Mouse (Mus musculus) retina, postnatal 7 days (tissue): Measurements from ENCODE around the gene Npsr1.

Experiments
- DNase-seq: peaks from one replicate; pipeline ENCODE4 v3.0.0-alpha.2; 2012; ENCODE audit warnings: low read depth, low spot score

Gene Npsr1

GRCm38 (mm10) chr9:24236461-24236860 is 138.7 kb downstream of the Npsr1 start:
- DNase-seq, result no peak

- DNase-seq, result no peak
These were observed 149.8 kb downstream of the Npsr1 start for GRCm38 (mm10) chr9:24247557-24247956.

DNA sequence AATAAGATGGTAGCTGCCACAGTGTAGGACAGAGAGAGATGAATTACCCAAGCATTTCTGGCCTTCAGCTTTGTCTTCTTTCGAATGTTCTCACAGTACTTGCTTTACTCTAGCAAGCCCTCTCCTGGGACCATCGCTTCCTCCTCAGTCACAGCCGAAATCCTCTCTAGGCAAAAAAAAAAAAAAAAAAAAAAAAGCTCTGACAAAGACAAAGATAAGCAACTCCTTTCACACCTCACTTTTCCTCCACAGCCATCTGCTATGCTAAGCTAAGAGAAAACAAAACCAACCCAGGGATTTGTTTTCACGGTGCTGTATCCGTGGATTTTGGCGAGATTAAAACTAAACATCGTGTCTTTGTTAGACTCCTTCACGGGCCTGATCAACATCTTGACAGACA is 156.4 kb downstream of the Npsr1 start:
- no peak for DNase-seq

DNA sequence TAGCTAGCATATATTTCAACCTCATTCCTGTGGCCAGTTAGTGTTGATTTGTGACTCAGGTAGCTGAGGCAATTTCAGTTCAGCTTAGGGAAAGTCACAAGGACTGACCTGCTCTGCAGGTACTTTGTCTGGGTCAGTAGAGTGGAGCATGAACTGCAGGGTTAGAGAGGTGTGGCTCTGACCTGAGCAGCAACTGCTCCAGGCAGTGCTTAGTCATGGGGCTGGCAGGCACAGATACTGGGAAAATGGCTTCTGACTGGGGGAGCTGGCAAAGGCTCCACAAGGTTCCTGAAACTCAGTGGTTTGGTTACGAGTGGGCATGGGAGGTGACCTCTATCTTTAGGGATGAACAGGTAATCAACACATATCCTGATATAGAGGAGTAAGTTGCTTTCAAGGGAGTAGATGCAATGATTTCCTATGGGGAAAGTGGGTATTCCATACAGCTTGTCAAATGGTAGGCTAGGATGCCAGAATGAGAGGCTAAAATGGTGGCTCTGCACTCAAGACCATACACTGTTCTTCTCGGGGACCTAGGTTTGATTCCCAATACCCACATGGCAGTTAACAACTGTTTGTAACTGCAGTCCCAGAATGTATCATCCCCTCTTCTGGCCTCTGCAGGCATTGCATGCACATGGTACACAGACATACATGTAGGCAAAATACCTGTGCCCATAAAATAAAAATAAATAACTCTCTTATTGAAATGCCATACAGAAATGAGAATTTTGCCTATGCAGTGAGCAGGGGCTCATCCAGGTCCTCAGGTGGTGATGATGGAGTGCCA is 182.9 kb downstream of the Npsr1 start:
- no peak for DNase-seq

- DNase-seq, result no peak
These were observed 184.8 kb downstream of the Npsr1 start for GRCm38 (mm10) chr9:24282617-24283016.

- DNase-seq, result no peak
These were observed 185.3 kb downstream of the Npsr1 start for GRCm38 (mm10) chr9:24283071-24283470.

- DNase-seq, result no peak
These were observed 185.7 kb downstream of the Npsr1 start for GRCm38 (mm10) chr9:24283536-24283935.

- DNase-seq, result no peak
These were observed 186.7 kb downstream of the Npsr1 start for GRCm38 (mm10) chr9:24284239-24285084.

DNA sequence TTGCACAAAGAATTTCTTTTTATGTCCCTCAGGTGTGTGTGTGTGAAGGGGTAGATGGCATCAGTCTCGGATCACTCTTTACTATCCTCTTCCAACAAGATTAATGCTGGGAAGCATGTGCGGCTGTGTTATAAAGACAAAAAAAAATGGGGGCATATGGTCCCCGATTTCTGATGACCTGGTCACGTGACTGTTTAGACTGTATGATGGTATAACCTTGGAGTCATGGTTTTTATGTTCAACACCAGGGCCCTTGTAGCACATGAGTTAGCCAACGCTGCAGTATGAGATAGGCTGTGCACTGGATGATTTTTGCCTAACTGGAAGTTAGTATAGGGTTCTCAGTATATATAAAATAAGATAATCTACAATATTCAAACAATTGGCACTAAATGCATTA is 187.6 kb downstream of the Npsr1 start:
- no peak for DNase-seq

DNA sequence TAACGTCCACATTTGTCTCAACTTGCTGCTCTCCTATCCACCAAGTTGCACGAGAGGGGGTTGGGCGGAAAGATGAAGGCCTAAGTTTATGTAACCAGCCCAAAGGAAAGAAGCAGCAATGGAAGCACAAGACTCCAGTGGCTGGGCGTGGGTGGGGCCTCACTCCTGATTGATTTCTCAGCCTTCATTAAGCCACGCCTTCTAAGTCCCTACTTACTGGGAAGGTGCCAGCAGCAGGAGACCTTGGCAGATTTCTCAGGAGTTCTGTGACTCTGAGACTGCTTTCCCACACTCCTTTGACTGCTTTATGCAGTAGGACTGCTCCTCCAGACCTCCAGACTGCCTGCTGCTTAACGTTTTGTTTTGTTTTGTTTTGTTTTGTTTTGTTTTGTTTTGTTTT is 193.6 kb downstream of the Npsr1 start:
- no peak for DNase-seq

GRCm38 (mm10) chr9:24293252-24293959 is 195.6 kb downstream of the Npsr1 start:
- no peak for DNase-seq

DNA sequence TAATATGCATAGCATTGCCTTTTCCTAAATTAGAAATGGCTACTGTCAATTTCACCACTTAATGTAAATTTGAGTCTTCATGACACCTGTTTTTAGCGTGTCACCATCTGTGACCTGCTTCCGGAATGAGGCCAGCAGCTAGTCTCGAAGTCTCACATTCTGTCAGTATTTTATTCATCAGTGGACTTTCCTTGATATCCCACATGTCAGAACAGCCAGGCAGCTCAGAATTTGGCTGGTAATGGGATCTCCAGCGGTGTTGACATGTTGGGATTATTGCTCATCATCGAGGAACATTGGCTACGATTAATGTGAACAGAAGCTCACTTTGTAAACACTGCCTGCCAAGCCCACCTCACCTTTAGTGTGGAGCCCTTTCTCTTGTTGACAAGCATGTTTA is 205.1 kb downstream of the Npsr1 start:
- no peak for DNase-seq

DNA sequence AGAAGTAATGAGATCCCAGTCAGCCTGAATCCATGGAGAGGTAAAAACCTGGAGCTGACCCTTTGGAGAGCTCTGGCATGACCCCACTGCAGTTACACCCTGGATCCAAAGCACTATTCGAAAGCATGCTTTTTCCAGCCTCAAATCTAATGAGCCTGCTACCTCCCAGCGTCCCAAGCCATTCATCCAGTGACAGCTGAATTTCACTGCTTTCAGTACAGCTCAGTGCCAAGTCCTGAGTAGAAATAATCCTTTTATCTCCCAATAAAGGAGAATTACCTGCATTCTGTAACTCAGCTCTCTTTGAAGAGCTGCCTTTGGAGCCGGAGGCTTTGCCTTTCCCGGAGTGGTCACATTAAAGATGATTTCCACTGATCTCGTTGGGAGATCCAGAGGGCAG is 209.2 kb downstream of the Npsr1 start:
- DNase-seq, result no peak

DNA sequence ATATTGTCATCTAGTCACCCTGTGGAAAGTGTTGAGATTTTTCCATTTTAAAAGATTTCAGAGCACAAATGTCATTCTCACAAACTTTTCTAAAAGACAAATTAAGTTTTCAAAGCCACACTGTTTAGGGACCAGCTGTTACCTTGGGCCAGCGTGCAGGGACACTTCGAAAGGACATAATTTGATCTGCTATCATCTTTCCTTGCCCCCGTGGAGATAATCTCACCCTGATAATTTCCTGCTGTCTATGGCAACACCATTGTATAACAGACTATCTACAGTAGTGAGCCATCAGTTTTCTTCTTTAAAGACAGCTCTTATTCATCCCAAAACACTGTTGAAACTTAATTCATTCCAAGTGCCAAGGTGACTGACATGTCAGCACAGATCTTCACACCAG is 209.6 kb downstream of the Npsr1 start:
- DNase-seq, result no peak

DNA sequence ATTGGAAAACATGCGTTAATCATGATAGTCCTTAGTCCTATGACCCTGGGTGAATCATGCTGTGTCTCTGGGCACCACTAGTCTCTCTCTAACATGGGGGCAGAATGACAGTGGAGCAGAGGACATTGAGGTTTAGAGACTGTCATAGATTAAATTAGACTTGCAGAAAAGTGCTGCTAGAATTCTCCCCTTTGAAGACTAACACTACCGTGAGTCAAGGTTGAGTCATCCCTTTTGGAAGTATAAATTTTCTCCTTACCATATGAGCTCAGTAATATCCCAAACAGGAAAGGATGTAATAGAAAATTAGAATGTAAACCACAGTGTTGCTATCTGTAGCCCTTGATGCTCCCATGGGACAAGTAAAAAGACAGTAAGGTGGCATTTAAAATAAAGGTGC is 218.0 kb downstream of the Npsr1 start:
- DNase-seq, result no peak

GRCm38 (mm10) chr9:24331661-24332060 is 233.9 kb downstream of the Npsr1 start:
- no peak for DNase-seq

DNA sequence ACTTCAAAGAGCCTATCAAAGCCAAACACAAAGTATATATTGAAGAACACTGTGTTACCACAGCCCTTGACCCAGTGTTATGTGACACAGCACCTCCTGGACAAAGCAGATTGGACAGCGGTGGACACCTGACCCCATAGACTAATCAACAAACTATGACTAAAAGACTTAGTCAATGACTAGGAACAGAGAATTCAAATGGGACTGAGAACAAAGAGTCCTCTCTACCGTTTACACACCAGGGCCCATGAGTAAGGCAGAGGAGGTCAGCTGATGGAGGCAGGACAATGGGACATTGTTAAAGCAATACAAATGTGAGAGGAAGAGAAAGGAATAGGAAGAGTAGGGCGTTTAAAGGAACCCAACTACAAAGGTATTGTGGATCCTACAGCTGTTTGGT is 243.5 kb downstream of the Npsr1 start:
- DNase-seq, result no peak

- no peak for DNase-seq
These were observed 249.2 kb downstream of the Npsr1 start for GRCm38 (mm10) chr9:24347011-24347410.

- no peak for DNase-seq
These were observed 251.7 kb downstream of the Npsr1 start for GRCm38 (mm10) chr9:24349510-24349909.

GRCm38 (mm10) chr9:24351402-24351801 is 253.6 kb downstream of the Npsr1 start:
- no peak for DNase-seq
